Mouse (Mus musculus): Measurements from ENCODE around the gene Atxn1.

DNA sequence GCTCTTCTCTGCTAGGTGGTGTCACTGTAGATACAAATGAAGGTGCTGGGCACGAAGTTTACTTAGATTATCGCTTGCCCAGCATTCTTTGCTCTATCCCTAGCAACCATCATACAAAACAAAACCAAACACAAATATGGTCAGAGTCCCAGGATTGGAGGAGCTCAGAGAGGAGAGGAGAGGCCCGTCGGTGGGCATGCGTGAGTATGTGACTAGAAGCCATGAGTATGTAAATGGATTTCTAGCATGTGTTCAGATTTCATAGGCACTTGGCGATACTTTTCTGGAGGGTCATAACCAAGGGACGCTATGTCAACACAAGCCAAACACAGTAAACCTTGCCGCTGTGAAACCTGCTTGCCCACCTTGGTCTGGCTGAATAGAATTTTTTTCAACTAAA lies 107.4 kb downstream of the Atxn1 start:
- no peak for TF ChIP-seq GATA1 (IDR thresholded peaks at IDR 0.05; ENCODE audit: borderline replicate concordance, low read length)
- no peak for TF ChIP-seq POLR2AphosphoS5 (IDR thresholded peaks at IDR 0.05; ENCODE audit: insufficient replicate concordance, low read depth, low read length)
- TF ChIP-seq CTCF (IDR thresholded peaks at IDR 0.05; ENCODE audit: low read depth, low read length) = no peak
- TF ChIP-seq TAL1 (conservative IDR thresholded peaks at IDR 0.05; ENCODE audit: low read depth, low read length) = no peak
